Mouse (Mus musculus): ENCODE measurements around the gene Fras1. TPM values are rescaled to one million over a fixed set of nuclear protein-coding genes. Genes with fewer than 3 reads are reported as not detected.

Fras1 gene
- 4.2 and 4.6 TPM in 2 replicates for polyA plus RNA-seq (2015; fragmentation: Nextera tagmentation; extraction: Ambion mirVana)

DNA sequence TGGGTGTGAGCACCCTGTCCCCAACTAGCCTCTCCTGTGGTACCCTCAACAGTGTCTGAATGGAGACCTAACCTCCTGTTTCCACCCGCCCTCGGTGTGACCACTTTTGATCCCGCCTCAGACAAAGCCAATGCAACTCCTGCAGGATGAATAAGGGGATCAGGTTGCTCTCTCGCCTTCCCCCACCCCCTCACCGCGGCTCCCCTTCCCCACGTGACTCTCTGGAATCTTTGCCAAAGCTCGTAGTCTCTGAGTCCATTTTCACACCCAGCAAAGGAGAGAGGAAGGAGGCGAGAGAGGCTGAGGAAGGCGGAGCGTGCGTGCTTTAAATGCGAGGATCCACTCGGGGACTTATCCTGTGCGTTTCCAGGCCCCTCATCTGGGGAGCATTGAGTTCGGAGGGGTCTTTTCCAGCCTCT, at the start of gene Fras1:
Fras1 (plus strand) TSS at position 389 of the 419 bp plus-strand sequence.
- Histone ChIP-seq H3K9ac (ENCODE audit: low read depth, low read length) (peak within 1 kb of the TSS; percentile 67), H3K4me3 (ENCODE audit: low read depth, low read length) (peak within 1 kb of the TSS; percentile 68), H3K27me3 (ENCODE audit: control insufficient read depth, insufficient read depth, low read depth, low read length) (no peaks in the 10 kb centered on the region), H3K36me3 (ENCODE audit: control insufficient read depth, insufficient read depth, low read length) (no peaks in the 10 kb centered on the region), H3K9me3 (replicated peaks; ENCODE audit: control insufficient read depth, low read length, poor library complexity, severe bottlenecking) (no peaks in the 10 kb centered on the region), H3K27ac (ENCODE audit: low read length) (peak within 1 kb of the TSS; percentile 60), H3K4me2 (ENCODE audit: low read length) (peak within 1 kb of the TSS; percentile 96), H3K4me1 (ENCODE audit: control insufficient read depth, insufficient read depth, low read length) (peaks cover 15% of the 10 kb centered on the region)
- WGBS: under 1% methylated on average over 16 of the region's 16 CpGs
- ATAC-seq: peak; percentile 78

DNA sequence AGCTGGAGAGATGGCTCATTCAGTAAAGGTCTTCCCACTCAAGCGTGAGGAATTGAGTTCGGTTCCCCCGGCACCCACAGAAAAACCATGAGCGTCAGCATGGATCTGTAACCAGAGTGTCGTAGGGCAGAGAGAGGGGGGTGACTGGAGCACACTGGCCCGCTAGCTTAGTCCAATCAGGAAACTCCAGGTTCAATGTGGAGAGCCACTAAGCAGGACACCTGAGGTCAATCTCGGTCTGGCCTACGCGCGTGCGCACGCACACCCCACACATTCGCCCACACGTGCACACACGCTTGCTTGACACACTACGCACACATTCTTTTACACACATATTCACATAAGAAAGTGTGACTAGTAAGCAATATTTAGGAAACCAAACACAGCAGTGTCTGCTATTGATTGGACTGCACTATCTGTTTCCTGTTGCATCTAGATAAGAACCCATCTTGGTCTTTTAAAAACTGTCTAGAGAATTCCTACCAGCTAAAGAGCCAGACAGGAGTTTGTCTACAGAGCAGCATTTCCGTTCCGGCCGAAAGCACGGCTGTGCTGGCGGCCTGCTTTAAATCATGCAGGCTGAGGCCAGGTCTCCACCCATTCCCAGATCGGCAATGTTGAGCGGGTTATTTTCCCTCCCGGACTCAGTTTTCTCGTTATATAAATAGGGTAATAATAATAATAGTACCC, 42.6 kb upstream of the Fras1 start:
- H3K4me1 ChIP-seq (ENCODE audit: control insufficient read depth, insufficient read depth, low read length): no peaks in the 10 kb centered on the region
- 93% methylated on average over 25 of the region's 25 CpGs for WGBS
- no peak overlapping the region for H3K27ac ChIP-seq (ENCODE audit: low read length)
- ATAC-seq: no peak
- H3K4me3 ChIP-seq (ENCODE audit: low read depth, low read length): no peak overlapping the region
- no peak overlapping the region for H3K9ac ChIP-seq (ENCODE audit: low read depth, low read length)
- H3K27me3 ChIP-seq (ENCODE audit: control insufficient read depth, insufficient read depth, low read depth, low read length): no peaks in the 10 kb centered on the region
- no peaks in the 10 kb centered on the region for H3K9me3 ChIP-seq (replicated peaks; ENCODE audit: control insufficient read depth, low read length, poor library complexity, severe bottlenecking)
- H3K4me2 ChIP-seq (ENCODE audit: low read length): no peak overlapping the region
- no peaks in the 10 kb centered on the region for H3K36me3 ChIP-seq (ENCODE audit: control insufficient read depth, insufficient read depth, low read length)

DNA sequence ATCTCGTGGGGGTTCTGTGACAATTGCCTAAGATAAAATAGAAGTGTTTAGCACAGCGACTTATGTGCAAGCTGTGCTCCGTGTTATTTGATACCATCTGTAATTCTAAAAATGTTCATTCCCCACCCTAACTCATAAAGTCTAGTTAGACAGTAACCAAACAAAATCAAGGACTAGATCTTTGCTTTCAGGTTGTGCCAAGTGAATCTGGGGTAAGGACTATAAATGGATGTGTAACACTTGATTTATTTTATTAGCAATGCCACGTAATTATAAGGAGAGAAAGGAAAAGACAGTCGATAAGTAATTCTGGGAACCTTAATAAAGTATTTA, 42.1 kb upstream of the Fras1 start:
- Histone ChIP-seq H3K9ac (ENCODE audit: low read depth, low read length) (no peak overlapping the region), H3K27ac (ENCODE audit: low read length) (no peak overlapping the region), H3K9me3 (replicated peaks; ENCODE audit: control insufficient read depth, low read length, poor library complexity, severe bottlenecking) (no peaks in the 10 kb centered on the region), H3K27me3 (ENCODE audit: control insufficient read depth, insufficient read depth, low read depth, low read length) (no peaks in the 10 kb centered on the region), H3K4me3 (ENCODE audit: low read depth, low read length) (no peak overlapping the region), H3K4me2 (ENCODE audit: low read length) (no peak overlapping the region), H3K4me1 (ENCODE audit: control insufficient read depth, insufficient read depth, low read length) (no peaks in the 10 kb centered on the region), H3K36me3 (ENCODE audit: control insufficient read depth, insufficient read depth, low read length) (no peaks in the 10 kb centered on the region)
- WGBS: 91% methylated on average over 5 of the region's 5 CpGs
- ATAC-seq: no peak

DNA sequence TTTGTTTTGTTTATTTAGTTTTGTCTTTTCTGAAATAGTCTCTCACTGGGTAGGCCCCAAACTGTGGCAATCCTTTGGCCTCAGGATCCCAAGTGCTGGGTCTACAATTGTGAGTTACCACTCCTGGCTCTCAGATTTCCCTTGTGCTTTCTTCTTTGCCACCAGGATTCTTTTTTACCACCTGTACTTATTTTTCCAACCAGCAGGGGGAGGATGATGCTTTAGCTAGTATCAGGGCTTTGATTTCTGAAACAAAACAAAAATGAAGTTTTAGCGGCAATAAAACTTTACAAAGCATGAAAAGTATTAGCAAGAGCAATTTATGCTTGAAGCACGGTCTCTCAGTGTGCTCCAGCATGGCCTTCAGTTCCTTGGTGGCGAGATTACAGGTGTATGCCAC, 39.8 kb upstream of the Fras1 start:
- H3K27ac ChIP-seq (ENCODE audit: low read length): no peak overlapping the region
- H3K27me3 ChIP-seq (ENCODE audit: control insufficient read depth, insufficient read depth, low read depth, low read length): no peaks in the 10 kb centered on the region
- WGBS: 78% methylated on average over 3 of the region's 3 CpGs
- no peaks in the 10 kb centered on the region for H3K4me1 ChIP-seq (ENCODE audit: control insufficient read depth, insufficient read depth, low read length)
- no peak for ATAC-seq
- no peak overlapping the region for H3K9ac ChIP-seq (ENCODE audit: low read depth, low read length)
- no peaks in the 10 kb centered on the region for H3K9me3 ChIP-seq (replicated peaks; ENCODE audit: control insufficient read depth, low read length, poor library complexity, severe bottlenecking)
- H3K4me2 ChIP-seq (ENCODE audit: low read length): no peak overlapping the region
- no peak overlapping the region for H3K4me3 ChIP-seq (ENCODE audit: low read depth, low read length)
- no peaks in the 10 kb centered on the region for H3K36me3 ChIP-seq (ENCODE audit: control insufficient read depth, insufficient read depth, low read length)

DNA sequence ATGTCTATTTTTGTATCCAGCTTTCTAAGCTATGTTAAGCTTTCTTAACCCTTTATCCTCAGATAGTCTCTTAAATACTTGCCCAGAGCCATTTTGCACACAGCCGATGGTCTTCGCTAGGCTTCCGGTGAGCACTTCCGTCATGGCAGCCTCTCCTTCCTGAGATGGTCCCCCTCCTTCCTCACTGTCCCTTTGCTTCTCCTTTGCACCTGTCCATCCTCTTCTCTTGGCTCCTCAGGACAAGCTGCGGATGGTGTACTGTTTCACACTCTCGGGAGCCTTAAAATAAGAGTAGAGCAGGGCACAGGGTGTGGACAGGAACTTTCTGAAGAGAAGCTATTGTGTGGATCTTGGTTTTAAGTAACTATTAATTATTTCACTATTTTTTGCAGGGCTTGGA, 33.2 kb upstream of the Fras1 start:
- H3K27ac ChIP-seq (ENCODE audit: low read length): no peak overlapping the region
- no peak overlapping the region for H3K4me3 ChIP-seq (ENCODE audit: low read depth, low read length)
- H3K9me3 ChIP-seq (replicated peaks; ENCODE audit: control insufficient read depth, low read length, poor library complexity, severe bottlenecking): no peaks in the 10 kb centered on the region
- 97% methylated on average over 6 of the region's 6 CpGs for WGBS
- H3K27me3 ChIP-seq (ENCODE audit: control insufficient read depth, insufficient read depth, low read depth, low read length): no peaks in the 10 kb centered on the region
- ATAC-seq: no peak
- H3K9ac ChIP-seq (ENCODE audit: low read depth, low read length): no peak overlapping the region
- H3K36me3 ChIP-seq (ENCODE audit: control insufficient read depth, insufficient read depth, low read length): no peaks in the 10 kb centered on the region
- no peak overlapping the region for H3K4me2 ChIP-seq (ENCODE audit: low read length)
- H3K4me1 ChIP-seq (ENCODE audit: control insufficient read depth, insufficient read depth, low read length): no peaks in the 10 kb centered on the region

DNA sequence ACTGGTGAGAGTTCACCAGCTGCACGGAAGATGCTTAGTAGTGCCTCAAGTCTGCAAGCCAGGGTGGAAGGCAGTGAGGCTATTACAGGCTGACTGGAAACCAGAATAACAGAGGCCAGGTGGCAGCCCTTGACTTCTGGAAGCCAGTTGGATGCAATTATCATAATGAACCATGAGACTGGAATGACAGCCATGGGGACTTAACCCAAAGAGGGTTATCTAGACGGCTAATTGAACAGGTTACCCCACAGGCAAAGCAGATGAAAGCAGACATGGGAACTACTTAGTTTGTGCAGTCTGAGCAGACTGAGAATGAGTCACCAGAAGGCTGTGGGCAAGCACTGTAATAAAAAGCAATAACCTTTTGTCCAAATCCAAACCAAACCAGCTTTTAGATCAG, 28.8 kb upstream of the Fras1 start:
- ATAC-seq: no peak

DNA sequence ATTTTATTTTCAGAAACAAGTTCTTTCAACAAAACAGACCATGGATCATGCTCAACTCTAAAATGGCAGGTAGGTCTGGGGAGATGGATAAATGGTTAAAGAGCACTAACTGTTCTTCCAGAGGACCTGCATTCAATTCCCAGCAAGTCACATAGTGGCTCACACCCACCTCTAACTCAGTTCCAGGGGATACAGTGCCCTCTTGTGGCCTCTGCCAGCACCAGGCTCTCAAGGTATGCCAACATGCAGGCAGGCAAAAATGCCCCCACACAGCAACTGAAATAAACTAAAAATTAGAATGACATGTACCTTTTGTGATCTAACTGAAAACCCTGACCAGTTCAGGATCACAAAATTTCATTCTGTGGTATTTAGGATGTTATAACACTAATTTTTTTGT, 21.8 kb upstream of the Fras1 start:
- no peaks in the 10 kb centered on the region for H3K27me3 ChIP-seq (ENCODE audit: control insufficient read depth, insufficient read depth, low read depth, low read length)
- H3K27ac ChIP-seq (ENCODE audit: low read length): no peak overlapping the region
- H3K36me3 ChIP-seq (ENCODE audit: control insufficient read depth, insufficient read depth, low read length): no peaks in the 10 kb centered on the region
- no peak overlapping the region for H3K4me2 ChIP-seq (ENCODE audit: low read length)
- no peaks in the 10 kb centered on the region for H3K4me1 ChIP-seq (ENCODE audit: control insufficient read depth, insufficient read depth, low read length)
- H3K4me3 ChIP-seq (ENCODE audit: low read depth, low read length): no peak overlapping the region
- no peaks in the 10 kb centered on the region for H3K9me3 ChIP-seq (replicated peaks; ENCODE audit: control insufficient read depth, low read length, poor library complexity, severe bottlenecking)
- H3K9ac ChIP-seq (ENCODE audit: low read depth, low read length): no peak overlapping the region
- no peak for ATAC-seq

More for the DNA sequence above, 28.8 kb upstream of the Fras1 start:
- Histone ChIP-seq H3K9me3 (replicated peaks; ENCODE audit: control insufficient read depth, low read length, poor library complexity, severe bottlenecking) (no peaks in the 10 kb centered on the region), H3K4me2 (ENCODE audit: low read length) (no peak overlapping the region), H3K36me3 (ENCODE audit: control insufficient read depth, insufficient read depth, low read length) (no peaks in the 10 kb centered on the region), H3K27ac (ENCODE audit: low read length) (no peak overlapping the region), H3K27me3 (ENCODE audit: control insufficient read depth, insufficient read depth, low read depth, low read length) (no peaks in the 10 kb centered on the region), H3K4me3 (ENCODE audit: low read depth, low read length) (no peak overlapping the region), H3K9ac (ENCODE audit: low read depth, low read length) (no peak overlapping the region), H3K4me1 (ENCODE audit: control insufficient read depth, insufficient read depth, low read length) (no peaks in the 10 kb centered on the region)
- 55% methylated on average over 2 of the region's 2 CpGs for whole genome bisulfite sequencing

DNA sequence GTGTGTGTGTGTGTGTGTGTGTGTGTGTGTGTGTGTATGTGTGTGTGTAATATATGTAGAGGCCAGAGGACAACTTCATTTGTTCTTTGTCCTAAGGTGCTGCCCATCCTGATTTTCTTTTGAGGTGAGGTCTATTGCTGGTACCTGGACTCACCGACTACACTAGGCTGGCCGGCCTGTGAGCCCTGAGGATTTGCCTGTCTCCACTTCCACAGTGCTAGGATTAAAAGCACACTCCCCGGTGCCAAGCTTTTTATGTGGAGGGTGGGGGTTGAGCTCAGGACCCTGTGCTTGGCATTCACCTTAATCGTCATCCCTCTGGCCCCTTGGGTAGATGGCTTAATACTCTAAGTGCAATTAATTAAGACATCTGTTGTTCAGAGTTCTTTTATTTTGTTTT, 9.8 kb upstream of the Fras1 start:
- 36% methylated on average over 4 of the region's 4 CpGs for WGBS
- ATAC-seq: no peak

DNA sequence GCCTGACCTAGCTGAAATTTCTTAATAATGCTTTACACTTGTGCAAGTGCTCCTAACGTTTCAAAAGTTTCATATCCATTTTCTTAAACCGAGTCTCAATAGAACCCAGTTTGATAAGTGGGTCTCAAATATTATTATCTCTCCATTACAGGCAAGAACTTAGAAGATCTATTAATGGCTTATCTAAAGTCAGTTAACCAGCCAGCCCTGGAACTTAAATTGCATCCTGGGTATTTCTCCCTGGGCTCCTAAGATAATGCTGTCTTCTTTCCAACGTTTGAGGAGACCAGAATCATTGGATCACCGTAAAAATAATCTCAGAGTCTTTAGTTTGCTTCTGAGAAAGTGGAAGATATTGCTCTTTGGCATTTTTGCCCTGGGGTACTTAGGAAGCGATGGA, 8.2 kb upstream of the Fras1 start:
- Histone ChIP-seq H3K27ac (ENCODE audit: low read length) (no peak overlapping the region), H3K4me1 (ENCODE audit: control insufficient read depth, insufficient read depth, low read length) (no peaks in the 10 kb centered on the region), H3K4me3 (ENCODE audit: low read depth, low read length) (no peak overlapping the region), H3K9ac (ENCODE audit: low read depth, low read length) (no peak overlapping the region), H3K9me3 (replicated peaks; ENCODE audit: control insufficient read depth, low read length, poor library complexity, severe bottlenecking) (no peaks in the 10 kb centered on the region), H3K27me3 (ENCODE audit: control insufficient read depth, insufficient read depth, low read depth, low read length) (no peaks in the 10 kb centered on the region), H3K4me2 (ENCODE audit: low read length) (no peak overlapping the region), H3K36me3 (ENCODE audit: control insufficient read depth, insufficient read depth, low read length) (no peaks in the 10 kb centered on the region)
- no peak for ATAC-seq
- WGBS: 80% methylated on average over 5 of the region's 5 CpGs

More for the DNA sequence above, 9.8 kb upstream of the Fras1 start:
- Histone ChIP-seq H3K4me2 (ENCODE audit: low read length) (no peak overlapping the region), H3K4me3 (ENCODE audit: low read depth, low read length) (no peak overlapping the region), H3K9me3 (replicated peaks; ENCODE audit: control insufficient read depth, low read length, poor library complexity, severe bottlenecking) (no peaks in the 10 kb centered on the region), H3K27me3 (ENCODE audit: control insufficient read depth, insufficient read depth, low read depth, low read length) (no peaks in the 10 kb centered on the region), H3K36me3 (ENCODE audit: control insufficient read depth, insufficient read depth, low read length) (no peaks in the 10 kb centered on the region), H3K27ac (ENCODE audit: low read length) (no peak overlapping the region), H3K9ac (ENCODE audit: low read depth, low read length) (no peak overlapping the region), H3K4me1 (ENCODE audit: control insufficient read depth, insufficient read depth, low read length) (no peaks in the 10 kb centered on the region)
